Mouse (Mus musculus): Measurements from ENCODE around the gene Xrcc3. TPM values are rescaled to one million over a fixed set of nuclear protein-coding genes. Genes with fewer than 3 reads are reported as not detected.

Xrcc3 gene
- polyA plus RNA-seq, 1 experiment from 2014 or later: 7.5 TPM

- ATAC-seq (ENCODE audit: low FRiP score, low read depth): no peak
- no peak overlapping the region for H3K27ac ChIP-seq
- H3K9me3 ChIP-seq: no peaks in the 10 kb centered on the region
- peaks cover 94% of the 10 kb centered on the region for H3K36me3 ChIP-seq
- H3K27me3 ChIP-seq (replicated peaks): no peaks in the 10 kb centered on the region
- 0 out of 2 replicates have a peak, but pooled peaks cover 3% of the 10 kb centered on the region for H3K4me1 ChIP-seq
- 83% methylated on average over 22 of the region's 22 CpGs for WGBS
- no peak overlapping the region for H3K4me2 ChIP-seq (replicated peaks)
- no peak overlapping the region for H3K9ac ChIP-seq
- H3K4me3 ChIP-seq: no peak overlapping the region
Measured at GRCm38 (mm10) chr12:111794102-111794501, 19.6 kb downstream of the Xrcc3 start.

- H3K27ac ChIP-seq: no peak overlapping the region
- H3K4me1 ChIP-seq: 0 out of 2 replicates have a peak, but pooled peaks cover 3% of the 10 kb centered on the region
- WGBS: 85% methylated on average over 13 of the region's 13 CpGs
- H3K36me3 ChIP-seq: peaks cover 96% of the 10 kb centered on the region
- H3K9ac ChIP-seq: no peak overlapping the region
- H3K9me3 ChIP-seq: no peaks in the 10 kb centered on the region
- ATAC-seq (ENCODE audit: low FRiP score, low read depth): no peak
- H3K4me3 ChIP-seq: no peak overlapping the region
- no peaks in the 10 kb centered on the region for H3K27me3 ChIP-seq (replicated peaks)
- no peak overlapping the region for H3K4me2 ChIP-seq (replicated peaks)
Measured at GRCm38 (mm10) chr12:111791474-111792104, 22.1 kb downstream of the Xrcc3 start.

DNA sequence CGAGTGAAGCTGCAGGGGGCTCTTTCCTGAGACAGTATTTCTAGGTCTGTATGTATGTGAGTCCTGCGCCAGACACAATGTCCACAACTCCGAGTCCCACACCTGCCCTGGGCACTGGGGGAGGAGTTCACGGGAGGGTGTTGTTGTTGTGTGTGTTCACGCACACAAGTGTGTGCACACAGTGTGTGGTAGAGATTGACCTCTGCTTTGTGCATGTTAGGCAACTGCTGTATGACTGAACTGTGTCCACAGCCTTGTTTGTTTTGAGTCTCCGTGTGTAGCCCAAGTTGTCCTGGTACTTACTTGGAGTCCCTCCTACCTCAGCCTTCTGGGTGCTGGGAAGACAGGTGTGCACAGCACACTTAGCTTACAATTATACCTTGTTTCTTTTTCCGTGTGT is 23.0 kb downstream of the Xrcc3 start:
- Histone ChIP-seq H3K27ac (no peak overlapping the region), H3K36me3 (peaks cover 96% of the 10 kb centered on the region), H3K27me3 (replicated peaks) (no peaks in the 10 kb centered on the region), H3K9me3 (no peaks in the 10 kb centered on the region), H3K4me2 (replicated peaks) (no peak overlapping the region), H3K4me3 (no peak overlapping the region), H3K9ac (no peak overlapping the region), H3K4me1 (0 out of 2 replicates have a peak, but pooled peaks cover 3% of the 10 kb centered on the region)
- 97% methylated on average over 7 of the region's 7 CpGs for WGBS
- ATAC-seq (ENCODE audit: low FRiP score, low read depth): no peak

DNA sequence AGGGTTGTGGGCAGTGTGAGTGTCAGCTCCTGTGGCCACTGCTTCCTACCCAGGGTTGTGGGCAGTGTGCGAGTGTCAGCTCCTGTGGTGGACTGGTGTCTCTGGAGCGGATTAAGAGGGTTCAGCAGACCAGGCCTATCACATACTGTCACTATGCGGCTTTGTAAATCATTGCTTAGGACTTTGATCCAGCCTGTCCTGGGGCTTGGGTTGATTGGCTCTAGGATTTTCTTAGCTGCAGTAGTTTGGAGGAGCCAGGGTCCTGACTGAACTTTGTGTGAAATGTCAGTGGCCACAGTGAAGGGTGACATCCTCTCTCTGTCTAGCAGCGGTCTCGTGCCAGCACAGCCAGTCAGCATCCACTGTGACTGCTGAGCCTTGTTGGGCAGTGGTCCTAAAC is 23.6 kb downstream of the Xrcc3 start:
- ATAC-seq (ENCODE audit: low FRiP score, low read depth): no peak
- Histone ChIP-seq H3K9me3 (no peaks in the 10 kb centered on the region), H3K9ac (no peak overlapping the region), H3K4me1 (0 out of 2 replicates have a peak, but pooled peaks cover 3% of the 10 kb centered on the region), H3K27ac (no peak overlapping the region), H3K36me3 (peaks cover 96% of the 10 kb centered on the region), H3K4me2 (replicated peaks) (no peak overlapping the region), H3K4me3 (no peak overlapping the region), H3K27me3 (replicated peaks) (no peaks in the 10 kb centered on the region)
- WGBS: 91% methylated on average over 5 of the region's 5 CpGs

- no peaks in the 10 kb centered on the region for H3K9me3 ChIP-seq
Measured at GRCm38 (mm10) chr12:111787015-111787414, 26.7 kb downstream of the Xrcc3 start.

DNA sequence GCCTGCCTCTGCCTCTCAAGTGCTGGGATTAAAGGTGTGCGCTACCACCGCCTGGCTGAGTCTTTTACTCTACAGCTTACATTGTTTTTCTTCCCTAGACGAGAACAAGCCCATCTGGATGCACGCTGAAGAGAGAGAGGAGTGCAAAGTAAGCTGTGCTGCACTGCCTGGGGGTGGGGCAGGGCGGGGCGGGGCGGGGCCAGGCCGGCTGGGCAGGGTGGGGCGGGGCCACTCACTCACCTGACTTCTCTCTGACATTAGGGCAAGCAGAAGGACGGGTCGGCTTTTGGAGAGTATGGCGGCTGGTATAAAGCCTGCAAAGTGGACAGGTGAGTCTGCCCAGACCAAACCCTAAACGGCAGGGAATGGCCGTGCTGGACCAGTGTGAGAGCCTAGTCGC is 28.5 kb downstream of the Xrcc3 start:
- 68% methylated on average over 15 of the region's 15 CpGs for WGBS
- H3K27me3 ChIP-seq (replicated peaks): no peaks in the 10 kb centered on the region
- peaks cover 96% of the 10 kb centered on the region for H3K36me3 ChIP-seq
- H3K4me2 ChIP-seq (replicated peaks): no peak overlapping the region
- no peak for ATAC-seq (ENCODE audit: low FRiP score, low read depth)
- H3K9ac ChIP-seq: no peak overlapping the region
- H3K9me3 ChIP-seq: no peaks in the 10 kb centered on the region
- H3K27ac ChIP-seq: no peak overlapping the region
- no peaks in the 10 kb centered on the region for H3K4me1 ChIP-seq
- H3K4me3 ChIP-seq: no peak overlapping the region

More at GRCm38 (mm10) chr12:111787015-111787414, 26.7 kb downstream of the Xrcc3 start:
- ATAC-seq (ENCODE audit: low FRiP score, low read depth): no peak
- H3K9ac ChIP-seq: no peak overlapping the region
- H3K4me1 ChIP-seq: 0 out of 2 replicates have a peak, but pooled peaks cover 3% of the 10 kb centered on the region
- peaks cover 96% of the 10 kb centered on the region for H3K36me3 ChIP-seq
- H3K4me3 ChIP-seq: no peak overlapping the region
- no peak overlapping the region for H3K27ac ChIP-seq
- 95% methylated on average over 6 of the region's 6 CpGs for WGBS
- H3K4me2 ChIP-seq (replicated peaks): no peak overlapping the region
- H3K27me3 ChIP-seq (replicated peaks): no peaks in the 10 kb centered on the region

DNA sequence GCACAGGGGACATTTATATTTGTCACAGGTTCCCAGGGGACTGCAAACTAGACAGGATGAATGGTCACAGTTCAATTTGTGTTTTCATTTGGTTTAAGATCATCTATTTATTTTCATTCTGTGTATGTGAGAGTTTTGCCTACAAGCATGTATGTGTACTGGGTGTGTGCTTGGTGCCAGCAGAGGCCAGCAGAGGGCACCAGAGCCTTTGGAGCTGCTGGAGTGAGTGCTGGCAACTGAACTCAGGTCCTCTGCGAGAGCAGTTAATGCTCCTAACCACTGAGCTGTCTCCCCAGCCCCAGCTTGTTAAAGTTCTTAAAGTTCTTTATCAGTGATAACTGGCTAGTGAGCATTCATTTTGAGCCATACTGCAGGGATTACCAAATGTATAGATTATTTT is 34.1 kb downstream of the Xrcc3 start:
- H3K9me3 ChIP-seq: no peaks in the 10 kb centered on the region
- 97% methylated on average over 1 of the region's 1 CpGs for WGBS
- H3K27ac ChIP-seq: no peak overlapping the region
- no peaks in the 10 kb centered on the region for H3K4me1 ChIP-seq
- ATAC-seq (ENCODE audit: low FRiP score, low read depth): no peak
- no peak overlapping the region for H3K4me2 ChIP-seq (replicated peaks)
- no peak overlapping the region for H3K9ac ChIP-seq
- H3K4me3 ChIP-seq: no peak overlapping the region
- H3K27me3 ChIP-seq (replicated peaks): no peaks in the 10 kb centered on the region
- peaks cover 95% of the 10 kb centered on the region for H3K36me3 ChIP-seq

DNA sequence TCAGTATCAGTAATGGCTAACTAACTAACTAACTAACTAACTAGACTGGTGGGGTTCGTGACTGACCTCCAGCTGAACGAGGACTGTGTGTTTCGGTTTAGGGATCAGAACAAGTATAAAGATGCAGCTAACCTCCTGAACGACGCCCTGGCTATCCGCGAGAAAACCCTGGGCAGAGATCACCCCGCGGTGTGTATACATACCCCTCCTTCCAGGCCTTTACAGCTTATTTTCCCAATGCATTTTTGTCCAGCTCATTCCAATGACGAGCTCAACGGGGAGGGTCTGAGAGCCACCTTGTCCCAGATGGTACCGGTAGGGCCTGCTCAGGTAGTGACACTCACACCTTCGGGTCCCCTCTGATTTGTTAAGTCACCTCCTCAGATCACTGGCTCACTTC is 35.8 kb downstream of the Xrcc3 start:
- H3K9me3 ChIP-seq: no peaks in the 10 kb centered on the region
- H3K27ac ChIP-seq: no peak overlapping the region
- no peak overlapping the region for H3K4me2 ChIP-seq (replicated peaks)
- H3K27me3 ChIP-seq (replicated peaks): no peaks in the 10 kb centered on the region
- no peak overlapping the region for H3K4me3 ChIP-seq
- peaks cover 96% of the 10 kb centered on the region for H3K36me3 ChIP-seq
- 94% methylated on average over 13 of the region's 13 CpGs for WGBS
- H3K9ac ChIP-seq: no peak overlapping the region
- no peaks in the 10 kb centered on the region for H3K4me1 ChIP-seq
- no peak for ATAC-seq (ENCODE audit: low FRiP score, low read depth)

GRCm38 (mm10) chr12:111774845-111775244 is 38.8 kb downstream of the Xrcc3 start:
- Histone ChIP-seq H3K9me3 (no peaks in the 10 kb centered on the region), H3K27ac (no peak overlapping the region), H3K9ac (peak overlapping the region; percentile 17; the same call in 1 of the 2 replicates), H3K4me2 (replicated peaks) (no peak overlapping the region), H3K36me3 (peaks cover 77% of the 10 kb centered on the region), H3K4me1 (peaks cover 4% of the 10 kb centered on the region), H3K4me3 (no peak overlapping the region), H3K27me3 (replicated peaks) (no peaks in the 10 kb centered on the region)
- WGBS: 68% methylated on average over 15 of the region's 15 CpGs
- no peak for ATAC-seq (ENCODE audit: low FRiP score, low read depth)

GRCm38 (mm10) chr12:111774156-111774555 is 39.5 kb downstream of the Xrcc3 start:
- H3K4me1 ChIP-seq: peaks cover 10% of the 10 kb centered on the region
- no peak overlapping the region for H3K4me3 ChIP-seq
- no peak for ATAC-seq (ENCODE audit: low FRiP score, low read depth)
- H3K36me3 ChIP-seq: peaks cover 70% of the 10 kb centered on the region
- 91% methylated on average over 16 of the region's 16 CpGs for WGBS
- H3K9ac ChIP-seq: peak overlapping the region; percentile 17; the same call in 1 of the 2 replicates
- no peak overlapping the region for H3K4me2 ChIP-seq (replicated peaks)
- H3K27ac ChIP-seq: no peak overlapping the region
- no peaks in the 10 kb centered on the region for H3K27me3 ChIP-seq (replicated peaks)
- no peaks in the 10 kb centered on the region for H3K9me3 ChIP-seq

DNA sequence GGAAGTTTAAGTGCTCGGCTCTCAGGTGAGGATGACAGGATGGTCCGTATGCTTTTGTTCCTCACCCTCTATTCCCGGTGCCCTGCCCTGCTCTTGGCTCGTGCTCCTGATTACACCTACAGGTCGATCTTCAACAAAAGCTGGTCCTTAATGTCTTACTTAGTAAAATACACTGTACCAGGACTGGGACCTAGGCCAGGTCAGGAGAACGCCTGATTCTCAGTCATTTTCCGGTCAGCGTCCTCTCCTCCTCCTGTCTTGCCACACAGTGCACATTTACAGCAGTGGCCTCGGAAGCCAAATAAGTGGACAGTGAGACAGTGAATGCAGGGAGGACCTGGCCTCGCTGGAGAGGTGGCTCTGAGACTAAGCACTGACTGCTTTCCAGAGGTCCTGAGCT is 43.0 kb downstream of the Xrcc3 start:
- Histone ChIP-seq H3K4me3 (no peak overlapping the region), H3K36me3 (peaks cover 37% of the 10 kb centered on the region), H3K4me1 (peaks cover 28% of the 10 kb centered on the region), H3K27ac (no peak overlapping the region), H3K4me2 (replicated peaks) (no peak overlapping the region), H3K9ac (no peak overlapping the region), H3K27me3 (replicated peaks) (no peaks in the 10 kb centered on the region), H3K9me3 (no peaks in the 10 kb centered on the region)
- no peak for ATAC-seq (ENCODE audit: low FRiP score, low read depth)
- WGBS: 90% methylated on average over 10 of the region's 10 CpGs

DNA sequence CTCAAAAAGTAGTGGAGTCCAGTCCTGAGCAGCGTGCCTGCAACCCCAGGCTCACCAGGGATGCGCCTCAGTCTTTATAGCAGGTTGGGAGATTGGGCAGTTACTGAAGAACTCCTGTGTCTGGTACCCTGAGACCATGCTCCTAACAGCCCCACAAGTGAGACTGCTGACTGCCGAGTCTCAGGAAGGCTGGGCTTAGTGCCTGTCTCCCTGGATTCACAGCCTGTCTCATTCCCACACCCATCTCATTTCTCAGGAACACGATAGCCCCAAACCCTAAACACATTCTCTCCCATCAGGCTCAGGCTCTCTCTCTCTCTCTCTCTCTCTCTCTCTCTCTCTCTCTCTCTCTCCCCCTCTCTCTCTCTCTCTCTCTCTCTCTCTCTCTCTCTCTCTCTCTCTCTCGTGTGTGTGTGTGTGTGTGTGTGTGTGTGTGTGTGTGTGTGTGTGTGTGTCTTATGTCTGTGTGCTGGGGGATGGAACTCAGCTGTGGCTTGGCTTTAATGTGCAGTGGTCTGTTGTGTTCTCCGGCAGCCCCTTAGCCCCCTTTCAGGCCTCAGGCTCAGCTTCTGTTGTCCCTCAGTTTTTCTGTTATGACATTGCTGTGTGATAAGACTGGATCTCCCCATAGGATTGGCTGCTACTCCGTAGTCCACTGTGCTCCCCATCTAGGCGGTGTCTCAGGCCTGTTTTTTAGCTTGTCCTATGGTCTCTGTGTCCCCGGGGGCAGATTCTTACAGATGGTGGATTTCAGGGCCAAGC is 43.7 kb downstream of the Xrcc3 start:
- peaks cover 30% of the 10 kb centered on the region for H3K4me1 ChIP-seq
- peak overlapping the region; percentile 32; the same call in 1 of the 2 replicates for H3K27ac ChIP-seq
- H3K4me3 ChIP-seq: no peak overlapping the region
- WGBS: 58% methylated on average over 8 of the region's 9 CpGs
- peaks cover 31% of the 10 kb centered on the region for H3K36me3 ChIP-seq
- no peaks in the 10 kb centered on the region for H3K27me3 ChIP-seq (replicated peaks)
- H3K9me3 ChIP-seq: no peaks in the 10 kb centered on the region
- no peak overlapping the region for H3K4me2 ChIP-seq (replicated peaks)
- no peak overlapping the region for H3K9ac ChIP-seq
- no peak for ATAC-seq (ENCODE audit: low FRiP score, low read depth)

Measured in neural tube, embryonic 12.5 days (tissue).